In genomic region chr10:84440181-84440540, GRCm38 (mm10) we compare ENCODE assay signal across 8 mouse cellular contexts. TPM values are rescaled to one million over a fixed set of nuclear protein-coding genes. Genes with fewer than 3 reads are reported as not detected.
DNase-seq lines count a peak whose midpoint lies in the region; ATAC-seq and TF ChIP-seq lines count a peak whose summit lies in the region.

No protein-coding gene starts in this region.

- under 1% methylated on average over 32 of the region's 32 CpGs for WGBS in heart, embryonic 12.5 days
- under 1% methylated on average over 28 of the region's 32 CpGs for WGBS in forebrain, embryonic 16.5 days

- no peaks in the 10 kb centered on the region for H3K27me3 ChIP-seq in heart, embryonic 12.5 days (replicated peaks)
- H3K27me3 ChIP-seq in E14TG2a.4 (ENCODE audit: insufficient read depth, low read length), result peaks cover 34% of the 10 kb centered on the region
- H3K27me3 ChIP-seq in forebrain, embryonic 16.5 days (replicated peaks; ENCODE audit: control insufficient read depth, insufficient read depth, low read length), result no peaks in the 10 kb centered on the region

- no peak for TF ChIP-seq CTCF in E14TG2a.4 (conservative IDR thresholded peaks at IDR 0.05; ENCODE audit: low read length)

- peak overlapping the region; percentile 93 for H3K4me2 ChIP-seq in heart, embryonic 12.5 days
- H3K4me2 ChIP-seq in forebrain, embryonic 16.5 days (ENCODE audit: low read length), result peak overlapping the region; percentile 91

- peak; percentile 48 for ATAC-seq in heart, embryonic 12.5 days (ENCODE audit: insufficient number of reproducible peaks, low FRiP score)
- ATAC-seq in forebrain, embryonic 16.5 days, result peak; percentile 23
- peak; percentile 1; the same call in 1 of the 2 replicates for ATAC-seq in megakaryocyte, adult 5-6 weeks (ENCODE audit: poor library complexity, severe bottlenecking)
- ATAC-seq in activated CD4-positive, CD25-positive, alpha-beta regulatory T cell, adult 4 months, result no peak

- intact Hi-C loops in heart, postnatal 10 days (cut with DNase I), result no loop called here

- peak overlapping the region; percentile 96 for H3K9ac ChIP-seq in heart, embryonic 12.5 days
- peak overlapping the region; percentile 98 for H3K9ac ChIP-seq in forebrain, embryonic 16.5 days (replicated peaks; ENCODE audit: low read depth, low read length)

- peaks cover 59% of the 10 kb centered on the region for H3K4me1 ChIP-seq in heart, embryonic 12.5 days (replicated peaks)
- H3K4me1 ChIP-seq in E14TG2a.4 (replicated peaks; ENCODE audit: low read depth, low read length), result peaks cover 42% of the 10 kb centered on the region
- H3K4me1 ChIP-seq in forebrain, embryonic 16.5 days (replicated peaks; ENCODE audit: control insufficient read depth, insufficient read depth, low read length), result peaks cover 47% of the 10 kb centered on the region

- no peak for DNase-seq in heart, postnatal 10 days
- DNase-seq in embryo, embryonic 11 days, result no peak
- DNase-seq in thymus, postnatal 25 days, result no peak

- H3K9me3 ChIP-seq in heart, embryonic 12.5 days (replicated peaks), result no peaks in the 10 kb centered on the region
- no peaks in the 10 kb centered on the region for H3K9me3 ChIP-seq in E14TG2a.4 (ENCODE audit: low read length)
- H3K9me3 ChIP-seq in forebrain, embryonic 16.5 days (ENCODE audit: control insufficient read depth, low read length), result no peaks in the 10 kb centered on the region

- peak overlapping the region; percentile 80 for H3K4me3 ChIP-seq in heart, embryonic 12.5 days
- peak overlapping the region; percentile 89 for H3K4me3 ChIP-seq in E14TG2a.4 (replicated peaks; ENCODE audit: low read length)
- peak overlapping the region; percentile 77 for H3K4me3 ChIP-seq in forebrain, embryonic 16.5 days (replicated peaks; ENCODE audit: low read length)

- peak overlapping the region; percentile 98 for H3K27ac ChIP-seq in heart, embryonic 12.5 days (ENCODE audit: poor library complexity, severe bottlenecking)
- H3K27ac ChIP-seq in forebrain, embryonic 16.5 days (ENCODE audit: low read length), result peak overlapping the region; percentile 93

- no peaks in the 10 kb centered on the region for H3K36me3 ChIP-seq in heart, embryonic 12.5 days
- H3K36me3 ChIP-seq in E14TG2a.4 (ENCODE audit: insufficient read depth, low read length), result no peaks in the 10 kb centered on the region
- no peaks in the 10 kb centered on the region for H3K36me3 ChIP-seq in forebrain, embryonic 16.5 days (ENCODE audit: control insufficient read depth, insufficient read depth)

RNA-seq across cellular contexts. Expression of gene Nuak1, which starts 0.2 kb away (rescaled TPM):
- polyA plus RNA-seq in heart, embryonic 12.5 days (2016; fragmentation: Nextera tagmentation; extraction: Ambion mirVana), result 3.2 and 3.7 TPM in 2 replicates
- 10 to 100 TPM; 25.3 to 33.0 TPM for total RNA-seq in heart, postnatal 10 days (2021)
- 12.5 and 15.7 TPM in 2 replicates for polyA plus RNA-seq in forebrain, embryonic 16.5 days (2015; fragmentation: Nextera tagmentation; extraction: Ambion mirVana)
- total RNA-seq in megakaryocyte, adult 5-6 weeks (2015), result 0.05 and 0.29 TPM in 2 replicates
- 0.11 and 0.37 TPM in 2 replicates for total RNA-seq in megakaryocyte, adult 5-6 weeks (2017)
- polyA plus RNA-seq in activated CD4-positive, CD25-positive, alpha-beta regulatory T cell, adult 4 months (2017; shearing (Covaris generic)), result not detected
